Mouse (Mus musculus) stomach, postnatal 0 days (tissue): ENCODE measurements around the gene Gm20806. TPM values are rescaled to one million over a fixed set of nuclear protein-coding genes. Genes with fewer than 3 reads are reported as not detected.
"Not testable (repeated sequence)": the region's sequence is repeated elsewhere in the genome, so short reads cannot be mapped to it uniquely, and the experiment has no call there.

Experiments
- ATAC-seq: fragments of 200-750 bp; cut with Nextera tagmentation; 2 replicates; pipeline ENCODE4 v1.8.0; 2017; ENCODE audit not compliant: low FRiP score, low TSS enrichment
- DNase-seq: peaks from one replicate; pipeline ENCODE4 v3.0.0-alpha.2; 2016; ENCODE audit warnings: low spot score
- H3K27ac ChIP-seq: fragments of 300-500 bp; sonication (generic); replicated peaks from 2 replicates; pipeline ENCODE4 v1.5.1; 2014; ENCODE audit warnings: mild to moderate bottlenecking, control low read depth
- H3K27me3 ChIP-seq: fragments of 300-500 bp; sonication (generic); 2 replicates; pipeline ENCODE4 v1.6.1; 2014; ENCODE audit warnings: low read length; ENCODE audit not compliant: control insufficient read depth, insufficient read depth
- H3K36me3 ChIP-seq: fragments of 300-500 bp; sonication (generic); 2 replicates; pipeline ENCODE4 v1.6.1; 2014; ENCODE audit warnings: low read length, mixed read lengths; ENCODE audit not compliant: control insufficient read depth, insufficient read depth
- H3K4me1 ChIP-seq: fragments of 300-500 bp; sonication (generic); replicated peaks from 2 replicates; pipeline ENCODE4 v1.6.1; 2014; ENCODE audit warnings: antibody characterized with exemption; ENCODE audit not compliant: control insufficient read depth, insufficient read depth
- H3K4me2 ChIP-seq: fragments of 300-500 bp; sonication (generic); replicated peaks from 2 replicates; pipeline ENCODE4 v1.6.1; 2014; ENCODE audit warnings: low read depth, mild to moderate bottlenecking, control low read depth, moderate library complexity
- H3K4me3 ChIP-seq: fragments of 300-500 bp; sonication (generic); 2 replicates; pipeline ENCODE4 v1.5.1; 2014; ENCODE audit warnings: low read depth, low read length, control low read depth
- H3K9ac ChIP-seq: fragments of 300-500 bp; sonication (generic); 2 replicates; pipeline ENCODE4 v1.6.1; 2014; ENCODE audit warnings: mild to moderate bottlenecking, low read length, control low read depth, mixed read lengths
- H3K9me3 ChIP-seq: fragments of 300-500 bp; sonication (generic); 2 replicates; pipeline ENCODE4 v1.6.1; 2016; ENCODE audit warnings: low read length; ENCODE audit not compliant: control insufficient read depth
- WGBS: fragments of 180-500 bp; shearing (Covaris S2); extraction: QIAGEN DNeasy Blood & Tissue Kit; methylation state at CpG from one replicate; pipeline ENCODE4 v1.1.7; 2014; 5-methylcytosine and 5-hydroxymethylcytosine counted together
- polyA plus RNA-seq: library from polyadenylated mRNA; unstranded; fragments of >200 nt; fragmentation: Nextera tagmentation; extraction: Ambion mirVana; gene quantifications from 2 replicates; pipeline ENCODE4 v1.2.1, GENCODE M21; 2015

The Gm20806 gene
- polyA plus RNA-seq = not detected in 2 replicates

DNA sequence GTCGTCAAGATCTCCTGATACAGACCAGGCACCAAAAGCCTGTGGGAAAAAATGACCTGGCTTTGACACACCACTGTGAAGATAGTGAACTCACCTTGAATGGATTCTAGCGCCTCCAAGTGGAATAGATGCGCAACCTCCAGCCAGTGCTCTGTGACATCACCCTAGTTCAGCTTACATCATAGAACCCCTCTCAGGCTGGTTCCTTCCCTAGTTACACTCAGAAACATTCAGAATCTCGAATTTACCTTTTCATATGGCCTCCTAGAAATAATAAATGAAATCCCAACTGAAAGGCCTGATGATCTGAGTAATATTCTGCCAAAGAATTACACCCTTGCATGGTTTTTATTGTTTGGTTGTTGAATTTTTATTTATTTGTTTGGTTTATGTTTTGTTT lies at the start of gene Gm20806:
TSS of gene Gm20806 (minus strand) at position 101 of the 400 bp plus-strand sequence.
- not testable (repeated sequence) for H3K9me3 ChIP-seq, H3K4me1 ChIP-seq, DNase-seq, ATAC-seq, H3K27me3 ChIP-seq, H3K9ac ChIP-seq, H3K27ac ChIP-seq, H3K36me3 ChIP-seq, H3K4me2 ChIP-seq, H3K4me3 ChIP-seq
- WGBS = no CpG with 5 or more reads among the region's 4 CpGs
